7 mouse cellular contexts compared by ENCODE assay signal in the genomic region with DNA sequence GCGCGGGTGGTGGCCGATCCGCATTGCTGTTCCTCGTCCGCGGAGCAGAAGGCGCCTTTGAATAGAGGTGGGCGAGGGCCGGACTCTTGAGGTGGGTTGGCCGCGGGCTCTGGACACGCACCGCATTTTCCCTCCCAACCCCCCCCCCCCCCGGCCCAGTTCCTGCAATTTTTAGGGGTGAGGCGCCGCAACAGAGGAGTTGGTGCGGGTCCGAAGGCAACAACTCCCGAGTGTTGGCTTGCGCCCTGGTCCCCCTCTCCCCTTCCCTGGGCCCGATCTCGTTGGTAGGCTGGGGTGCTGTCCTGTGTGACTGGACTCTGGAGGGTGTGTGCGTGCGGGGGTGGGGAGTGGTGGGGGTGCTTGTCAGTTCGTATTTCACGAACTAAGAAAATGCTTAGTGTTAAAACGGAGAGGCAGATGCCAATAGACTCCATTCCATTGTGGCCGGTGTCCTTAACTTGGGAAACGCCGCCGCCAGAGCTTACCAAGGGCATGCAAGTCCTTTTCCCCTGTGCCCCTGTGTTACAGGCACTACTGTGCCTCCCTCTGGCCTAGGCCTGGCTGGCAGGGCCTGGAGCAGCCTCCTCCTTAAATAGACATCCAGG. TPM values are rescaled to one million over a fixed set of nuclear protein-coding genes. Genes with fewer than 3 reads are reported as not detected.
DNase-seq lines count a peak whose midpoint lies in the region; ATAC-seq lines count a peak whose summit lies in the region.

No protein-coding gene starts in this region.

- H3K9ac ChIP-seq in forebrain, embryonic 15.5 days (replicated peaks): peak overlapping the region; percentile 91

- H3K36me3 ChIP-seq in forebrain, embryonic 15.5 days: no peaks in the 10 kb centered on the region

- H3K27me3 ChIP-seq in forebrain, embryonic 15.5 days: no peaks in the 10 kb centered on the region

- peak overlapping the region; percentile 77 for H3K4me2 ChIP-seq in forebrain, embryonic 15.5 days (replicated peaks)

- H3K9me3 ChIP-seq in forebrain, embryonic 15.5 days: no peaks in the 10 kb centered on the region

- peak; percentile 66 for DNase-seq in NIH3T3 (ENCODE audit: low read depth)
- peak; percentile 78 for DNase-seq in heart, postnatal 4 days
- DNase-seq in left cerebral cortex, postnatal 25 days (ENCODE audit: low spot score in 2 of 2): peak; percentile 23 to 42
- DNase-seq in mesoderm, embryonic 11.5 days (ENCODE audit: low read depth, low spot score): peak; percentile 54
- peak; percentile 15 to 19 for DNase-seq in spleen, postnatal 14 days (ENCODE audit: low spot score in 2 of 2)

- peak; percentile 38; the same call in 1 of the 2 replicates for ATAC-seq in forebrain, embryonic 15.5 days (replicated peaks)

- under 1% methylated on average over 28 of the region's 32 CpGs for WGBS in forebrain, embryonic 15.5 days

- peak overlapping the region; percentile 54 for H3K27ac ChIP-seq in brown adipose tissue, adult 24 weeks (replicated peaks; ENCODE audit: low read depth, low read length)
- H3K27ac ChIP-seq in forebrain, embryonic 15.5 days (replicated peaks): peak overlapping the region; percentile 98

- peaks cover 12% of the 10 kb centered on the region for H3K4me1 ChIP-seq in brown adipose tissue, adult 24 weeks (ENCODE audit: control insufficient read depth, insufficient read depth, insufficient read length, low read length)
- H3K4me1 ChIP-seq in forebrain, embryonic 15.5 days: peaks cover 47% of the 10 kb centered on the region

- intact Hi-C loops in left cerebral cortex, postnatal 25 days (cut with DNase I): loop anchor here (5.0 to 10.0 kb wide), 4 partner anchors 51 to 442 kb away; a partner anchor contains a TSS

- H3K4me3 ChIP-seq in brown adipose tissue, adult 24 weeks (ENCODE audit: insufficient read depth, low read depth, low read length): peak overlapping the region; percentile 83
- H3K4me3 ChIP-seq in forebrain, embryonic 15.5 days: peak overlapping the region; percentile 87

RNA-seq across cellular contexts. Expression of a gene that starts 1.9 kb away (rescaled TPM):
- polyA plus RNA-seq in brown adipose tissue, adult 24 weeks (2012; ENCODE audit: insufficient read depth, insufficient read length, missing spikeins): 126 and 135 TPM in 2 replicates
- 67.2 and 80.1 TPM in 2 replicates for polyA plus RNA-seq in forebrain, embryonic 15.5 days (2015; fragmentation: Nextera tagmentation; extraction: Ambion mirVana)
- 100 to 1,000 TPM; 174 to 180 TPM for total RNA-seq in heart, postnatal 4 days (2021)
- total RNA-seq in left cerebral cortex, postnatal 25 days (2021): 100 to 1,000 TPM; 228 to 234 TPM

RNA-seq across cellular contexts. Expression of a gene that starts 52.7 kb away (rescaled TPM):
- polyA plus RNA-seq in brown adipose tissue, adult 24 weeks (2012; ENCODE audit: insufficient read depth, insufficient read length, missing spikeins): 32.3 and 50.9 TPM in 2 replicates
- polyA plus RNA-seq in forebrain, embryonic 15.5 days (2015; fragmentation: Nextera tagmentation; extraction: Ambion mirVana): 51.1 and 55.4 TPM in 2 replicates
- 10 to 100 TPM; 26.8 to 32.0 TPM for total RNA-seq in heart, postnatal 4 days (2021)
- 10 to 100 TPM; 65.3 to 65.5 TPM for total RNA-seq in left cerebral cortex, postnatal 25 days (2021)

RNA-seq across cellular contexts. Expression of a gene that starts 52.7 kb away (rescaled TPM):
- 23.2 and 30.2 TPM in 2 replicates for polyA plus RNA-seq in brown adipose tissue, adult 24 weeks (2012; ENCODE audit: insufficient read depth, insufficient read length, missing spikeins)
- polyA plus RNA-seq in forebrain, embryonic 15.5 days (2015; fragmentation: Nextera tagmentation; extraction: Ambion mirVana): 1.0 and 1.1 TPM in 2 replicates
- 1 to 10 TPM; 7.1 to 7.8 TPM for total RNA-seq in heart, postnatal 4 days (2021)
- total RNA-seq in left cerebral cortex, postnatal 25 days (2021): 1 to 10 TPM; 3.0 to 4.1 TPM

Comparison
In these comparisons a context has a peak if more than half of its experiments do, and no peak if none do; other contexts are left out.
1. Peak in every context shown above with its lines: DNase-seq, ATAC-seq, H3K4me3 ChIP-seq and H3K27ac ChIP-seq.
2. DNase-seq: peak in every context shown above with its lines; median percentile 78 in heart, postnatal 4 days; 66 in NIH3T3; 54 in mesoderm, embryonic 11.5 days; 32 in left cerebral cortex, postnatal 25 days; 17 in spleen, postnatal 14 days.